Mouse (Mus musculus) embryo, embryonic 9.5 days (tissue): ENCODE data around the gene Dpy30.

Experiments used
- DNase-seq: peaks from one replicate; pipeline ENCODE4 v3.0.0-alpha.2; 2017; ENCODE audit errors: extremely low spot score

Gene Dpy30

GRCm38 (mm10) chr17:74262415-74262814 is 61.3 kb downstream of the Dpy30 start:
- no peak for DNase-seq
